Mouse (Mus musculus) kidney, embryonic 14.5 days (tissue): ENCODE measurements around the gene Ocln. TPM values are rescaled to one million over a fixed set of nuclear protein-coding genes. Genes with fewer than 3 reads are reported as not detected.
A peak's percentile ranks its signal among the peaks of the same experiment; 100 is the strongest.

Experiments used
- ATAC-seq: fragments of 200-750 bp; cut with Nextera tagmentation; 2 replicates; pipeline ENCODE4 v1.8.0; 2017; ENCODE audit warnings: moderate number of reproducible peaks, mild to moderate bottlenecking, moderate TSS enrichment, moderate library complexity; ENCODE audit not compliant: low FRiP score, low TSS enrichment
- H3K27ac ChIP-seq: fragments of 300-500 bp; sonication (generic); 2 replicates; pipeline ENCODE4 v1.5.1; 2014; ENCODE audit warnings: low read depth, mild to moderate bottlenecking, low read length, moderate library complexity, mixed read lengths
- H3K27me3 ChIP-seq: fragments of 300-500 bp; sonication (generic); 2 replicates; pipeline ENCODE4 v1.6.1; 2014; ENCODE audit warnings: mild to moderate bottlenecking, low read length; ENCODE audit not compliant: control insufficient read depth, insufficient read depth
- H3K36me3 ChIP-seq: fragments of 300-500 bp; sonication (generic); 2 replicates; pipeline ENCODE4 v1.6.1; 2014; ENCODE audit warnings: low read length, mixed read lengths; ENCODE audit not compliant: control insufficient read depth, insufficient read depth
- H3K4me1 ChIP-seq: fragments of 300-500 bp; sonication (generic); 2 replicates; pipeline ENCODE4 v1.6.1; 2014; ENCODE audit warnings: low read length, mixed read lengths; ENCODE audit not compliant: control insufficient read depth, insufficient read depth
- H3K4me2 ChIP-seq: fragments of 300-500 bp; sonication (generic); replicated peaks from 2 replicates; pipeline ENCODE4 v1.6.1; 2014; ENCODE audit warnings: low read depth, mild to moderate bottlenecking, low read length
- H3K4me3 ChIP-seq: fragments of 300-500 bp; sonication (generic); 2 replicates; pipeline ENCODE4 v1.5.1; 2014; ENCODE audit warnings: mild to moderate bottlenecking, low read length
- H3K9ac ChIP-seq: fragments of 300-500 bp; sonication (generic); 2 replicates; pipeline ENCODE4 v1.6.1; 2014; ENCODE audit warnings: low read depth, mild to moderate bottlenecking, low read length, moderate library complexity
- H3K9me3 ChIP-seq: fragments of 300-500 bp; sonication (generic); 2 replicates; pipeline ENCODE4 v1.6.1; 2016; ENCODE audit warnings: low read length; ENCODE audit not compliant: control insufficient read depth
- WGBS: fragments of 180-500 bp; shearing (Covaris S2); extraction: QIAGEN DNeasy Blood & Tissue Kit; methylation state at CpG from one replicate; pipeline ENCODE4 v1.1.7; 2014; 5-methylcytosine and 5-hydroxymethylcytosine counted together
- polyA plus RNA-seq: library from polyadenylated mRNA; unstranded; fragments of >200 nt; fragmentation: Nextera tagmentation; extraction: Ambion mirVana; gene quantifications from 2 replicates; pipeline ENCODE4 v1.2.1, GENCODE M21; 2014

The Ocln gene
- polyA plus RNA-seq, 1 experiment from 2014 or later: 32.7 TPM

- Histone ChIP-seq H3K4me1 (no peaks in the 10 kb centered on the region), H3K4me2 (no peak overlapping the region), H3K27ac (no peak overlapping the region), H3K27me3 (no peaks in the 10 kb centered on the region), H3K36me3 (no peaks in the 10 kb centered on the region), H3K9ac (no peak overlapping the region), H3K9me3 (no peaks in the 10 kb centered on the region), H3K4me3 (no peak overlapping the region)
- ATAC-seq: 0 out of 2 replicates have a peak, but pooled peaks have one; percentile 28
- WGBS: 32% methylated on average over 6 of the region's 6 CpGs
Measured at GRCm38 (mm10) chr13:100532788-100533365, 19.6 kb downstream of the Ocln start.

- Histone ChIP-seq H3K9me3 (no peaks in the 10 kb centered on the region), H3K4me3 (no peak overlapping the region), H3K4me1 (no peaks in the 10 kb centered on the region), H3K4me2 (no peak overlapping the region), H3K27ac (no peak overlapping the region; the same call in 1 of the 2 replicates), H3K36me3 (no peaks in the 10 kb centered on the region; the same call in 1 of the 2 replicates), H3K9ac (no peak overlapping the region), H3K27me3 (no peaks in the 10 kb centered on the region)
- WGBS: 41% methylated on average over 6 of the region's 6 CpGs
- ATAC-seq: peak; percentile 52; the same call in 1 of the 2 replicates
Measured at GRCm38 (mm10) chr13:100526649-100527038, 25.9 kb downstream of the Ocln start.

- 0 out of 2 replicates have a peak, but pooled peaks have one; percentile 12 for ATAC-seq
- Histone ChIP-seq H3K4me2 (no peak overlapping the region), H3K27ac (no peak overlapping the region), H3K9ac (no peak overlapping the region), H3K9me3 (no peaks in the 10 kb centered on the region), H3K27me3 (no peaks in the 10 kb centered on the region), H3K36me3 (no peaks in the 10 kb centered on the region; the same call in 1 of the 2 replicates), H3K4me1 (no peaks in the 10 kb centered on the region), H3K4me3 (no peak overlapping the region)
- 54% methylated on average over 6 of the region's 6 CpGs for WGBS
Measured at GRCm38 (mm10) chr13:100525935-100526648, 26.4 kb downstream of the Ocln start.

GRCm38 (mm10) chr13:100524896-100525295 lies 27.6 kb downstream of the Ocln start:
- Histone ChIP-seq H3K4me1 (no peaks in the 10 kb centered on the region), H3K27me3 (no peaks in the 10 kb centered on the region), H3K4me3 (no peak overlapping the region), H3K27ac (no peak overlapping the region), H3K36me3 (no peaks in the 10 kb centered on the region; the same call in 1 of the 2 replicates), H3K9me3 (no peaks in the 10 kb centered on the region), H3K9ac (no peak overlapping the region), H3K4me2 (no peak overlapping the region)
- no peak for ATAC-seq
- WGBS: 92% methylated on average over 6 of the region's 6 CpGs

GRCm38 (mm10) chr13:100523698-100524097 lies 28.8 kb downstream of the Ocln start:
- H3K4me3 ChIP-seq: no peak overlapping the region
- ATAC-seq: no peak
- no peak overlapping the region for H3K4me2 ChIP-seq
- H3K36me3 ChIP-seq: no peaks in the 10 kb centered on the region; the same call in 1 of the 2 replicates
- no peak overlapping the region for H3K27ac ChIP-seq
- H3K4me1 ChIP-seq: 0 out of 2 replicates have a peak, but pooled peaks cover 4% of the 10 kb centered on the region
- H3K9ac ChIP-seq: no peak overlapping the region
- 86% methylated on average over 2 of the region's 2 CpGs for WGBS
- H3K9me3 ChIP-seq: no peaks in the 10 kb centered on the region
- no peaks in the 10 kb centered on the region for H3K27me3 ChIP-seq

GRCm38 (mm10) chr13:100521724-100522591 lies 30.6 kb downstream of the Ocln start:
- H3K27me3 ChIP-seq: no peaks in the 10 kb centered on the region
- 0 out of 2 replicates have a peak, but pooled peaks cover 4% of the 10 kb centered on the region for H3K4me1 ChIP-seq
- H3K4me3 ChIP-seq: no peak overlapping the region
- 86% methylated on average over 9 of the region's 9 CpGs for WGBS
- no peak overlapping the region for H3K4me2 ChIP-seq
- H3K36me3 ChIP-seq: no peaks in the 10 kb centered on the region; the same call in 1 of the 2 replicates
- no peak for ATAC-seq
- no peaks in the 10 kb centered on the region for H3K9me3 ChIP-seq
- H3K27ac ChIP-seq: no peak overlapping the region
- no peak overlapping the region for H3K9ac ChIP-seq

- whole genome bisulfite sequencing: 44% methylated on average over 2 of the region's 2 CpGs
- Histone ChIP-seq H3K27ac (peak overlapping the region; percentile 71; the same call in 1 of the 2 replicates), H3K27me3 (no peaks in the 10 kb centered on the region), H3K36me3 (no peaks in the 10 kb centered on the region; the same call in 1 of the 2 replicates), H3K9ac (no peak overlapping the region), H3K4me1 (0 out of 2 replicates have a peak, but pooled peaks cover 4% of the 10 kb centered on the region), H3K4me2 (0 out of 2 replicates have a peak overlapping the region, but pooled peaks have one; percentile 10), H3K9me3 (no peaks in the 10 kb centered on the region), H3K4me3 (no peak overlapping the region)
- 0 out of 2 replicates have a peak, but pooled peaks have one; percentile 47 for ATAC-seq
Measured at GRCm38 (mm10) chr13:100519162-100519561, 33.4 kb downstream of the Ocln start.

GRCm38 (mm10) chr13:100518191-100518590 lies 34.3 kb downstream of the Ocln start:
- no peaks in the 10 kb centered on the region for H3K27me3 ChIP-seq
- no peak overlapping the region for H3K9ac ChIP-seq
- H3K9me3 ChIP-seq: no peaks in the 10 kb centered on the region
- no peak overlapping the region for H3K4me2 ChIP-seq
- no peak overlapping the region for H3K4me3 ChIP-seq
- ATAC-seq: no peak
- 53% methylated on average over 6 of the region's 6 CpGs for WGBS
- H3K27ac ChIP-seq: no peak overlapping the region; the same call in 1 of the 2 replicates
- H3K36me3 ChIP-seq: no peaks in the 10 kb centered on the region
- H3K4me1 ChIP-seq: 0 out of 2 replicates have a peak, but pooled peaks cover 4% of the 10 kb centered on the region
